Mouse (Mus musculus): ENCODE data around the gene Vangl2.
"Not testable (repeated sequence)": the region's sequence is repeated elsewhere in the genome, so short reads cannot be mapped to it uniquely, and the experiment has no call there.

The Vangl2 gene

GRCm38 (mm10) chr1:171982740-171983139 lies 45.5 kb downstream of the Vangl2 start:
- in situ Hi-C loops (cut with MboI; ENCODE audit: low pct_unique_long_range_greater_than_20kb in 1 of 2, low sequenced_read_pairs in 2 of 2, unreplicated experiment in 1 of 2), result loop anchor here in 1 of 2 experiments (25.0 kb wide), 1 partner anchor 370 kb away; the partner anchor contains the start of gene Ly9

- in situ Hi-C loops (cut with MboI; ENCODE audit: low pct_unique_long_range_greater_than_20kb in 1 of 2, low sequenced_read_pairs in 2 of 2, unreplicated experiment in 1 of 2), result loop anchor here in 1 of 2 experiments (25.0 kb wide), 1 partner anchor 370 kb away; the partner anchor contains the start of gene Ly9
These were observed 46.1 kb downstream of the Vangl2 start for GRCm38 (mm10) chr1:171982170-171982569.

GRCm38 (mm10) chr1:171979969-171980730 lies 48.1 kb downstream of the Vangl2 start:
- in situ Hi-C loops (cut with MboI; ENCODE audit: low pct_unique_long_range_greater_than_20kb in 1 of 2, low sequenced_read_pairs in 2 of 2, unreplicated experiment in 1 of 2), result loop anchor here in 1 of 2 experiments (25.0 kb wide), 1 partner anchor 368 kb away; the partner anchor contains the start of gene Ly9

GRCm38 (mm10) chr1:171977891-171978290 lies 50.4 kb downstream of the Vangl2 start:
- in situ Hi-C loops (cut with MboI; ENCODE audit: low pct_unique_long_range_greater_than_20kb in 1 of 2, low sequenced_read_pairs in 2 of 2, unreplicated experiment in 1 of 2), result loop anchor here in 1 of 2 experiments (25.0 kb wide), 1 partner anchor 366 kb away; the partner anchor contains the start of gene Ly9

- in situ Hi-C loops (cut with MboI; ENCODE audit: low pct_unique_long_range_greater_than_20kb in 1 of 2, low sequenced_read_pairs in 2 of 2, unreplicated experiment in 1 of 2), result loop anchor here in 1 of 2 experiments (25.0 kb wide), 1 partner anchor 365 kb away; the partner anchor contains the start of gene Ly9
These were observed 51.3 kb downstream of the Vangl2 start for GRCm38 (mm10) chr1:171976826-171977539.

GRCm38 (mm10) chr1:171975831-171976230 lies 52.4 kb downstream of the Vangl2 start:
- in situ Hi-C loops (cut with MboI; ENCODE audit: low pct_unique_long_range_greater_than_20kb in 1 of 2, low sequenced_read_pairs in 2 of 2, unreplicated experiment in 1 of 2), result loop anchor here in 1 of 2 experiments (25.0 kb wide), 1 partner anchor 364 kb away; the partner anchor contains the start of gene Ly9

- in situ Hi-C loops (cut with MboI; ENCODE audit: low pct_unique_long_range_greater_than_20kb in 1 of 2, low sequenced_read_pairs in 2 of 2, unreplicated experiment in 1 of 2), result loop anchor here in 1 of 2 experiments (25.0 kb wide), 1 partner anchor 363 kb away; the partner anchor contains the start of gene Ly9
These were observed 52.9 kb downstream of the Vangl2 start for GRCm38 (mm10) chr1:171975377-171975776.

GRCm38 (mm10) chr1:171974361-171974760 lies 53.9 kb downstream of the Vangl2 start:
- in situ Hi-C loops (cut with MboI; ENCODE audit: low pct_unique_long_range_greater_than_20kb in 1 of 2, low sequenced_read_pairs in 2 of 2, unreplicated experiment in 1 of 2), result not testable (repeated sequence)

GRCm38 (mm10) chr1:171970854-171971586 lies 57.2 kb downstream of the Vangl2 start:
- in situ Hi-C loops (cut with MboI; ENCODE audit: low pct_unique_long_range_greater_than_20kb in 1 of 2, low sequenced_read_pairs in 2 of 2, unreplicated experiment in 1 of 2), result no loop called here

- in situ Hi-C loops (cut with MboI; ENCODE audit: low pct_unique_long_range_greater_than_20kb in 1 of 2, low sequenced_read_pairs in 2 of 2, unreplicated experiment in 1 of 2), result no loop called here
These were observed 59.0 kb downstream of the Vangl2 start for GRCm38 (mm10) chr1:171969221-171969620.

GRCm38 (mm10) chr1:171966054-171966790 lies 62.0 kb downstream of the Vangl2 start:
- in situ Hi-C loops (cut with MboI; ENCODE audit: low pct_unique_long_range_greater_than_20kb in 1 of 2, low sequenced_read_pairs in 2 of 2, unreplicated experiment in 1 of 2), result no loop called here

- in situ Hi-C loops (cut with MboI; ENCODE audit: low pct_unique_long_range_greater_than_20kb in 1 of 2, low sequenced_read_pairs in 2 of 2, unreplicated experiment in 1 of 2), result no loop called here
These were observed 64.6 kb downstream of the Vangl2 start for GRCm38 (mm10) chr1:171963613-171964012.

GRCm38 (mm10) chr1:171961704-171962103 lies 66.5 kb downstream of the Vangl2 start:
- in situ Hi-C loops (cut with MboI; ENCODE audit: low pct_unique_long_range_greater_than_20kb in 1 of 2, low sequenced_read_pairs in 2 of 2, unreplicated experiment in 1 of 2), result no loop called here

- in situ Hi-C loops (cut with MboI; ENCODE audit: low pct_unique_long_range_greater_than_20kb in 1 of 2, low sequenced_read_pairs in 2 of 2, unreplicated experiment in 1 of 2), result no loop called here
These were observed 67.5 kb downstream of the Vangl2 start for GRCm38 (mm10) chr1:171960726-171961125.

- in situ Hi-C loops (cut with MboI; ENCODE audit: low pct_unique_long_range_greater_than_20kb in 1 of 2, low sequenced_read_pairs in 2 of 2, unreplicated experiment in 1 of 2), result no loop called here
These were observed 70.8 kb downstream of the Vangl2 start for GRCm38 (mm10) chr1:171957411-171957810.

- in situ Hi-C loops (cut with MboI; ENCODE audit: low pct_unique_long_range_greater_than_20kb in 1 of 2, low sequenced_read_pairs in 2 of 2, unreplicated experiment in 1 of 2), result no loop called here
These were observed 73.2 kb downstream of the Vangl2 start for GRCm38 (mm10) chr1:171955071-171955470.
